Mouse (Mus musculus): ENCODE data around the gene Kcnj12.

Kcnj12 gene

GRCm38 (mm10) chr11:61022550-61023391 lies at the start of gene Kcnj12:
Gene Kcnj12 (plus strand): TSS chr11:61022564.
- DNase-seq (ENCODE audit: low spot score in 2 of 2), result no peak

GRCm38 (mm10) chr11:60975097-60975496 lies 47.3 kb upstream of the Kcnj12 start:
- no peak for DNase-seq (ENCODE audit: low spot score in 2 of 2)

GRCm38 (mm10) chr11:60976234-60976633 lies 46.1 kb upstream of the Kcnj12 start:
- no peak for DNase-seq (ENCODE audit: low spot score in 2 of 2)

- no peak for DNase-seq (ENCODE audit: low spot score in 2 of 2)
These were observed 45.6 kb upstream of the Kcnj12 start for GRCm38 (mm10) chr11:60976742-60977141.

- DNase-seq (ENCODE audit: low spot score in 2 of 2), result no peak
These were observed 45.2 kb upstream of the Kcnj12 start for GRCm38 (mm10) chr11:60977153-60977552.

- DNase-seq (ENCODE audit: low spot score in 2 of 2), result no peak
These were observed 43.7 kb upstream of the Kcnj12 start for GRCm38 (mm10) chr11:60978658-60979057.

- DNase-seq (ENCODE audit: low spot score in 2 of 2), result no peak
These were observed 42.6 kb upstream of the Kcnj12 start for GRCm38 (mm10) chr11:60979788-60980187.

- DNase-seq (ENCODE audit: low spot score in 2 of 2), result no peak
These were observed 40.5 kb upstream of the Kcnj12 start for GRCm38 (mm10) chr11:60981693-60982486.

GRCm38 (mm10) chr11:60984912-60985558 lies 37.3 kb upstream of the Kcnj12 start:
- DNase-seq (ENCODE audit: low spot score in 2 of 2), result no peak

- DNase-seq (ENCODE audit: low spot score in 2 of 2), result no peak
These were observed 31.9 kb upstream of the Kcnj12 start for GRCm38 (mm10) chr11:60990428-60990827.

GRCm38 (mm10) chr11:61002736-61003135 lies 19.6 kb upstream of the Kcnj12 start:
- no peak for DNase-seq (ENCODE audit: low spot score in 2 of 2)

- DNase-seq (ENCODE audit: low spot score in 2 of 2), result no peak
These were observed 18.3 kb upstream of the Kcnj12 start for GRCm38 (mm10) chr11:61004046-61004445.

- DNase-seq (ENCODE audit: low spot score in 2 of 2), result no peak
These were observed 17.6 kb upstream of the Kcnj12 start for GRCm38 (mm10) chr11:61004781-61005180.

- DNase-seq (ENCODE audit: low spot score in 2 of 2), result no peak
These were observed 17.0 kb upstream of the Kcnj12 start for GRCm38 (mm10) chr11:61005345-61005744.

- no peak for DNase-seq (ENCODE audit: low spot score in 2 of 2)
These were observed 10.5 kb upstream of the Kcnj12 start for GRCm38 (mm10) chr11:61011736-61012294.

GRCm38 (mm10) chr11:61016866-61017398 lies 5.4 kb upstream of the Kcnj12 start:
- DNase-seq (ENCODE audit: low spot score in 2 of 2), result no peak

GRCm38 (mm10) chr11:61021129-61021528 lies 1.2 kb upstream of the Kcnj12 start:
- DNase-seq (ENCODE audit: low spot score in 2 of 2), result no peak

GRCm38 (mm10) chr11:61021676-61022549 lies 451 bp upstream of the Kcnj12 start:
- no peak for DNase-seq (ENCODE audit: low spot score in 2 of 2)

GRCm38 (mm10) chr11:61023416-61024200 lies 1.2 kb downstream of the Kcnj12 start:
- no peak for DNase-seq (ENCODE audit: low spot score in 2 of 2)

- no peak for DNase-seq (ENCODE audit: low spot score in 2 of 2)
These were observed 2.0 kb downstream of the Kcnj12 start for GRCm38 (mm10) chr11:61024388-61024787.

All from urinary bladder, postnatal 4 days (tissue).